Mouse (Mus musculus) granulocyte monocyte progenitor cell, adult 5-6 weeks (primary cell): ENCODE measurements around the gene Tbc1d19. TPM values are rescaled to one million over a fixed set of nuclear protein-coding genes. Genes with fewer than 3 reads are reported as not detected.
A peak's percentile ranks its signal among the peaks of the same experiment; 100 is the strongest.

Experiments
- ATAC-seq: replicated peaks from 2 replicates; pipeline ENCODE4 v1.8.0; 2016; ENCODE audit warnings: mild to moderate bottlenecking, moderate TSS enrichment, inconsistent platforms; ENCODE audit not compliant: poor library complexity, severe bottlenecking
- total RNA-seq, 2 experiments: library from RNA; stranded (forward) in 1 of 2; stranded (reverse) in 1 of 2; fragments of 200-712, 200-1000 nt in 1 of 2; fragments of >200 nt in 1 of 2; fragmentation: Nextera tagmentation in 1 of 2; gene quantifications; 2 replicates each; pipeline ENCODE4 v1.2.3; 2014 to 2017

Gene Tbc1d19
- total RNA-seq, 2 experiments from 2014 or later: 8.8 to 16.2 TPM

DNA sequence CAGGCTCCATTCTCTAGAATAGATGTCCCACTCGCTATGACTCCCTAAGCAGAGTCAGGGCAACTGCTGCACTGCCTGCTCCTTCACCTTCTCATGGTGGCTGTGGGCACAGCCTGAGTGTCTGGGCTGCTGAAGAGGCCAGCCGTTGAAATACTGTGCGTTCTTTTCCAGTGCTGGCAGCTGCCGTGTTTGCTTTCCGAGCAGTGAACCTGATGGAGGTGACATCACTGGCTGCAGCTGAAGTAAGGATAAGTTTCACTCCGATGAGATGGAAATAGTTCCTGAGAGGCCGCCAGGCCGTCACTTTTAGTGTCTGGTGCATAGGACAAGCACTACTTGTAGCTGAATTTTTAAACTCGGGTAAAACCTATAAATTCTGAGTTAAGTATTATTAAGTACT lies 92.0 kb downstream of the Tbc1d19 start:
- no peak for ATAC-seq

DNA sequence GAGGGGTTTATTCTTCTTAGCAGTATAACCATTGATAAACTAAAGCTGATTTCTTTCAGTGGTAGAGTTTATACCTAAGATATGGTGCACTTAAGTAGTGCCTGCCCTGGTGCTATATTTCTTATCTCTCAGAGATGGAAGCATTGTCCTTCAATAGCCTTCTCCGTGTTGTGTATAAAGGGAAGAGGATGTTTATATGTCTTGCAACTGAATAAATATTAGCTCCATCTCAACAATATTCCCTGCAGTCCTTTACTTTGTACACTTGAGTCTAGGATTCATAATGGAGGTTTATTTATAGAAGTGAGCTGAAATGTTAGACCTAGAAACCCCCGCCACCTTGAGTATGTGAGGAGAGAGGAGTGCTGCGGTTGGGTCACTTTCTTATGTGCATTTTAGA lies 93.4 kb downstream of the Tbc1d19 start:
- ATAC-seq: no peak

DNA sequence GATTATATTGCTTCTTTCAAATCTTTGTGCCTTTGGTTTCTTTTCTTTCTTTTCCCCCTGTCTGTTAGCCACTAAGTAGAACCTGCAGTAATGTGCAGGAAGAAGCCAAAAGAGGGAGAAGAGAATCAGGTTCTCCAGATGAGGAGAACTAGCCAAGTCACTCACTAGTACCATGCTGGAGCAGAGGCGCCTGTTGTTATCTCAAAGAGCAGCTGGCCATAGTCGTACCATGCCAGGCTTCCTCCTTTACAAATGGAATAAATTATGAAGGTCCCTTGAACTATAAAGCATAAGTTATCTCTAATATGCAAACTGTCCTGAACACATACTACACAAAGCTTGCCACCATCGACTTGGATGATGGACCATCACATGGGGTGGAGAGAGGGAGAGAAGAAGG lies 99.8 kb downstream of the Tbc1d19 start:
- no peak for ATAC-seq

DNA sequence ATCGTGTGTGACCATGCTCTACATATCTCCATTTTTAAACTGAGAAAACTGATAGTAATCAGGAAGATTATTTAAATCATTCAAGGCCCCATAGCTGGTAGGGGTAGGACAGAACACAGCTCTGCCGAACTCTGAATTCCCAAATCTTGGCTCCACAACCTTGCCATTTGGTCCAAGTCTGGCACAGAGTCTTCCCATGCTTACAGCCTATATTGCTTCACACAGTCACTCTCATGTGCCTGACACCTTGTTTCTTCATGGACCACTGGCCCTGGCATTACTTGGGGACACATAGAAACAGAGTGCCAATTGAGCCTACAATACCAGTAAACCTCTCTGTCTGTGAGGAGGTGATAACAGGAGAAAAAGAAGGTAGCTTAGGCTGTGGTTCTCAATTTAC lies 111.0 kb downstream of the Tbc1d19 start:
- ATAC-seq: no peak

DNA sequence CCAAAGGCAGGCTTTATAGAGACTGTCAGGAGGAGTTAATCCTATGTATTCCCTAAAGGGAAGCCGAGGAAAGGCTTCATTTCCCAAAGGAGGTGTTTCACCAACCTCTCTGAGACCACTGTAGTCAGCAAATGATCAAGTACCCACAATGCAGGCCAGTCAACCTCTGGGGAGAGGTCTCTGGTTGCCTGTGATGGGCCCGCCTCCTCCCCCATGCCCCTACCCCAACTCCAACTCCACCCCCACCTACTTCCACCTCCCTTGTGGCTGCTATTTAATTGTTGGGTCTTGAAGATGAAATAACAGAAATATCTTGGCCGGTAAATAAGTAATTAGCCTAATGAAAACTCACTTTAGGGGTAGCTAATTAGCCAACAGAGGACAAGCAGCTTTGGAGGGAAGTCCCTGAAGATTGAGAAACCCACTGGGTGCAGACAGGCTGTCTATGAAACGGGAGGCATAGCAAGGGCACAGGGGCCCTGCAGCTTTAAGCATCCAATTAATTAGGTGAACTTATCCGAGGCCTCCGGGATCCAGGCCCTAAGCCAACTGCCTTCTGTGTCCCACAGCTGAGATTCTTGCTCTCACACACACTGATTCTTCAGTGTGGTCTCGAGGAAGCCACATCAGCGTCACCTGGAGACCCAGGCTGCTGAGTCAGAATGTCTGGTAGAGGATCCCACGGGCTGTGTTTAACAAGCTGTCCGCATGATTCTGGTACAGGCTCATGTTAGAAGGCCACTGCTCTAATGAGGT lies 112.9 kb downstream of the Tbc1d19 start:
- ATAC-seq: 0 out of 2 replicates have a peak, but pooled peaks have one; percentile 9

DNA sequence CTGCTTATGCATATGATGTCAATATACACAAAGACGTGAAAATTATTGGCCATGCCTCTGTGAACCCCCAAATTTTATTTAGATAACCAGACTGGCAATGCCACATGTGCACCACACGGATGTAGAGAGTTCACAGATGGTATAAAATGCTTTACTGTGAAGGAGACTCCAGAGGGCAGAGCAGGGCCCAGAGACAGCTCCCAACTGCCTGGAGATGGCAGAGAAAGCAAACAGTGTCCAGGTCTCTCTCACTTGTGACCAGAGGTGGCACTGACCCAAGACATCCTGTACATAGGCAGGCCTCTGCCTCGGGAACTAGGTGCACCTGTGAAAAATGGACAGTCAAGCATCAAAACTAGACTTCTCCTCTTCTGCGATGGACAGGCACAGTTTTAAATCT lies 114.6 kb downstream of the Tbc1d19 start:
- ATAC-seq: no peak; the same call in 1 of the 2 replicates

DNA sequence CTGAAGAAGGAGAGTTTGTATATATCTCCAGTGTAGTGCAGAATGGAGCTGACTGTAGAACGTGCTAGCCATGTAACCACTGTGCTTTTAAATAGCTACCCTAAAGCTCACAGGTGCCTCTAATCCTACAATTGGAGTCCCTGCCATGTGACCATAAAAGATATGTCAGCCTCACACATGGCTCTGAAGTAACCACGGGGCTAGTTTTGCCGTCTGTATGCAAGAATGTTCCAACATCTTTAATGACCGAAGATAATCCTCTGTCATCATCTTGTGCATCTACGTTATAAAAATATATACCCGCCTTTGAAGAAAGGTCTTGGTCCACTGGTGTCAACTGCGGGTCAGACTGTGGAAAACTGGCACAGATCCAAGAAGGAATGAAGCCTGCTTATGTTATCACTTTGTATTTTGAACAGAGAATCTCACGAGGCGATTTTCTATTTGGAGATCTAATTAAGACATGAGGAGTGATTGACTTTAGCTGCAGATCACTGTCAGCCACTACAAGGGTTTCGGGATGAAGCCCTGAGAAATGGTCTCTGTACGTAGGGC lies 117.0 kb downstream of the Tbc1d19 start:
- ATAC-seq: no peak

DNA sequence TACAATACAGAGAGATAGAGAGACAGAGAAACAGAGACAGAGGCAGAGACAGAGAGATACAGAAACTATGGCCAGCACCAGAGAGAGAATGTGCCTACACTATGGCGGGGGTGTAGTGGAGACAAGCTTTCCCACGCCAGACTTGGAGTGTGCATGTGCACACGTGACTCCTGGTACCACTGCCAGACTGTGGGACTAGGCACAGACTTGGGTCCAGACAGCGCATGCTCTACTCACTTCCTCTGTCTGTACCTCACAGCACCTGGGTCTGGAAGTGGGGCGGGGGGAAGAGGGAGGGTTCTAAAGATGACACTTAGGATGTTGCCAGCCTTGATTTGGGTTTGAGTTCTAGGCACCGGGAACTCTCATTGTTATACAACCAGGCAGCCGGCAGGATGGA lies 118.5 kb downstream of the Tbc1d19 start:
- ATAC-seq: no peak; the same call in 1 of the 2 replicates

DNA sequence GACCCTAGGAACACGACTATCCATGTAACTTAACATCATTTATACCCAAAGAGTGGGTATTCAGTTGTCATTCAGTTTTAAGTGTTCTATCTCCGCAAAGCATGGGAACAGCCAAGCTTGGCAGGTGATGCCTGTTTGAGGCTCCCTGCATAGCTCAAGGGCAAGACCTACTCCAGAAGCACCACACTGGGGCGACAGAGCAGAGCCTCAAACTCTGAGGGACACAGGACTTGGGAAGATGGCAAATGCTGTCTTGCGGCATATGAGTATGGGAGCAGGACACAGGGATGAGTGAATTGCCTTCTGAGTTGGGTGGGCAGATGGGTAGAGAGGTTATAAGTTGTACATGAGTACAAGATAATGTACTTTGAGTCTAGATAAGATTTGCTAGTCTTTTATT lies 119.1 kb downstream of the Tbc1d19 start:
- ATAC-seq: no peak

DNA sequence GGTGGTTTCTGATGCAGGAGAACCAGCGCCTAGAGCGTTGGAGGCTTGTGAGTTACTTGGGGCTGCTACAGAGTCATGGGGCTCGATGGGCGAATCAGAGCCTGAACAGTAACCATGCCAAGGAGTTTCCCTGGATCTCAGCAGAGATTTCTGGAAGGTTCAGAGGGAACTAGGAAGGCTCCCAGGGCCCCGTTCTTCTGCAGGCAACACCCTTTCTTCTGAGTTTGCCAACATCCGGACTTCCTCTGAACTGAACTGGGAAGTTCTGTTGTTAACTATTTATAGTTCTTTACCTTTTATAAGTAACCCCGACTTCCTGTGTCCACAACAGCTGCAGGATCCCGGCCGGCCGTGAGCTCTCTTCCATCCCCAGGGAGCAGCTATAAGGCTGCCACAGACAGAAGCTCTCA lies 119.8 kb downstream of the Tbc1d19 start:
- ATAC-seq: peak; percentile 64

DNA sequence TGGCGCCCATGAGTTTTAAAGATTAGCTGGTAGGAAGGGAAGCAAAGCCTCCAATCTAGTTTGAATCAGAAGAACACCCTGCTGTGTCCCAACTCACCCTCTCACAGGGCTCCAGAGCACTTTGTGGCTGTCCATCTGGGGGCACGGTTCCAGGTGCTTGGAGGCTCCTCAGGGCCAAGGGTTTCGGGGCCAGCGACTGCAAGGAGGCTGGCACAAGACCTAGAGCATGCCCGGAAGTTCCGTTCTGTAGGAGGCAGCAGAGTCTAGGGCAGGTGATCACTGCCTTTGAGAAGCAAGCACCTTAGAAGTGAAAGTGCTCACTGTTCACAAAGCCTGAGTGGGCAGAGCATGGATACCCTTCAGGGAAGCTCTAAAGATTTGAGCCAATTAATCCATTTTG lies 120.4 kb downstream of the Tbc1d19 start:
- ATAC-seq: peak; percentile 16; the same call in 1 of the 2 replicates

DNA sequence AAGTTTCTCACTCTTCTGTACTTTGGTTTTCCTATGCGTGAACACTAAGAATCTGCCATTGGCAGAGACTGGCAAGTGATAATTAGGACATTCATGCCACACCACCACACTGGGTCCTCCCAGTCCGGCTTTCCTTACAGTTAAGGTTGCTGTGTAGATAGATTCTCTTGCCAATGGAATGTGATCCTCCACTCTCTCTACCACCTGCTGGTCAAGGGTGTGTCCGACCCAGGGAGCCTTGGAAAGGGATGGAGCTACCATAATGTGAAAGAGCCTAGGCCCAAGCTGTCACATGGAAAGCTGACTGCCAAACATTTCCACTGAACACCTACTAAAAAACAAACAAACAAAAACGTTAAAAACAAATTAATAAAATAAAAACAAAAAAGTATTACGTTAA lies 121.6 kb downstream of the Tbc1d19 start:
- ATAC-seq: no peak

DNA sequence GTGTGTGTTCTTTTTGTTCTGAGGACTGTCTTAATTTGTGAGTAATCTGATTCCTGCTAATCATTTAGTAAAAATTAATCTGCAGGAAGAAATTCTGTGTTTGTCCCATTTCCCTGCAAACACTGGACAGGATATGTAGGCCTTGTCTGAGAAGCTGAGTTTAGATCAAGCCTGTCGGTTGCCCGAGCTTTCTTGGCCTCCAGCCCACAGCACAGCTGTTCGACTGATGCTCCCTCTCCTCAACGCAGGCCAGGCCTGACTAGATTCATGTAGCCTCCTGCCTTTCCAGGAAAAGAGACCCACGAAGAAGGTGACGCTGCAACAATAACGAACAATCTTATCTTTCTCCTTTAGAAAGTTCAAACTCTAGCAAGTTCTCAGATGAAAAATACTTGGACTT lies 124.2 kb downstream of the Tbc1d19 start:
- ATAC-seq: no peak

DNA sequence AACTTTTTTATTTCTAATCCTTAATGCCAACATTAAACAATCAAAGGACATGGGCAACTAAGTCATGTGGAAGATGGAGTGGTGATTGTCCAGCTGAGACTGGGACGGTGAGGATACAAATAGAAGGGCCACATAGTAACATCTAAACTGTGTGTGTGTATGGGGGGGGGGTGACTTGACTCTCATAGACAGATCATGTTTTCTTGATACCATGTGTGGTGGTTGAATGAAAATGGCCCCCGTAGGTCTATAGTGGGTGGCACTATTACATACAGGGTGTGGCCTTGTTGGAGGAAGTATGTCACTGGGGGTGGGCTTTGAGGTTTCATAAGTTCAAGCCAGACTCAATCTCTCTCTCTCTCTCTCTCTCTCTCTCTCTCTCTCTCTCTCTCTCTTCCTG lies 124.6 kb downstream of the Tbc1d19 start:
- ATAC-seq: no peak

DNA sequence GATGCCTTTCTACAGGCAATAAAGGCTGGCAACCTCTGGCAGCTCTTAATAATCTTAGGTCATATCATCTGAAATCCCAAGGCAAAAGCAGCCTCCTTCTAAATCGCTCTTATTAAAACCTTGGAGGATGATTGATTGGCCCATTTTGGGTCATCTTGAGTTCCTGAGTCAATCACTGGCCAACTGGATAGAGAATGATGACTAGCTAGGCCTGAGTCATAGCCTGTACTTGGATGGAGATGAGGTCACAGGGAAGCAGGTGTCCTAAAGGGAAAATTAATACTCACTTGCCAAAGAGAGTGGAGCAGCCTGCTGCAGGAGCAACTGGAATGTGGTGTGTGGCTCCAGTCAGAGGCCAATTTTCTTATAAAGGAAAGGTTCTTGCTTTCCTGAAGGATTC lies 125.4 kb downstream of the Tbc1d19 start:
- no peak for ATAC-seq

DNA sequence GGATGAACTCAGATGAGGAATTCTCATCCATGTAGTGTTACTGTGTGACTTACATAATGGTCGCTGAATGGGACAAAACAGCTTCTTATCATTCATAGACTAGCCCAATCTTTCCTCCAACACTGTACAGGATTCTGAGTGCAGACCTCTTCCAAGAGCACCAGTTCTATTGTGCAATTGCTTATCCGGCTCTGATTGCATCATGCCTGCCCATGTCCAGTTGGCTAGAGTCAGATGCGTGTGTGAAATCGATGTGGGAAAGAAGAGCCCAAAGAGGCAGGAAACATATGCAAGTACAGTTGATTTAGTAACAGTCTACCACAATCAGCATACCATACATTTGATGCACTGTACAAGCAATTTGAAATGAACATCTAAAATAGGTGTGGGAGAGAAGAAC lies 127.8 kb downstream of the Tbc1d19 start:
- peak; percentile 96 for ATAC-seq

DNA sequence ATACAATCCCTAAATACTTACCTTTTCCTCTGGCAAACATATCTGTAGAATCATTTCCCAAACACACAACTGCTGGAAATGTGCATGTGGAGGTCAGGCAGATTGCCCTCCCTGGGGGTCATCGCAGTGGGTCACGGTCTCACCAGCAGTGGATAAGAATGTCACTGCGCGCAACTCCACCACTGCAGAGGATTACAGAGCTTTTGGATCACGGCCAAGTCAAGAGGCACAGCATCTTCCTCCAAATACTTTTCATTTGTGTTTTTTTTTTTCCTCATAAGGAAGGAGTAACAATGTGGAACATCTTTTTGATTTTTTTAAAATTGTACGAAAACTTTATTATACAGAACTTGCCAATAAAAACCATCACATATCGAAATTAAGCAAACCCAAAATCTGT lies 129.6 kb downstream of the Tbc1d19 start:
- ATAC-seq: no peak

DNA sequence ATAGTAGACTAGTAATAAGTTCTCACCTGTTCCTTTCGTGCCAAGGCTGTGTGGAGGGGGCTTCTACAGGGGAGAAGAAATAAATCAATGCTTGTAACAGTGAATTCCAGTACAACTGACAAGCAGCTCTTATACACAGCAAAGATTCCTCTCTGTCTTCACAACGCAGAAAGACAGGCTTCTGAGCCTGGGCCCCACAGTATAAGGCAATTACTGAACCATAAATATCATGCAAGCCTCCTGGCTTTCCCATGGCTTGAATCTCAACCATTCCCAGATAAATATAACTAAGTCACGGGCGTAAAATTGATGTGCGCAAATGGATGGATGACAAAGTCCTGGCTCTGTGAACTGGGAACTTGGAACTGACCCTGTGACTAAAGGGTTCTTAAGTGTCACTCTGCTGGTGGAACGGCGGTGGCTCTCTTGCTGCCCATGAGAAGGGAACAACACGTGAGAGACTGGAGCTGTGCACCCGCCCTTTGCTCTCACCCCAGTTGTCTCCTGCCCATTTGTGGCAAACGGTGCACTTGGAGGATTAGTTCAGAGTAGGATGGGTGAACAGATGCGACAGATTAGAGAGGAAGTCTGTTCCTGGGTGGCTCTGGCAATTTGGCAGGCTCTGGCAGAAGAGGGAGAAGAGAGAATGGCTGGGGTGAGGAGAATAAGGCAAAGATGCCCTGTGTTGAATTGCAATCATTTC lies 132.1 kb downstream of the Tbc1d19 start:
- no peak for ATAC-seq

DNA sequence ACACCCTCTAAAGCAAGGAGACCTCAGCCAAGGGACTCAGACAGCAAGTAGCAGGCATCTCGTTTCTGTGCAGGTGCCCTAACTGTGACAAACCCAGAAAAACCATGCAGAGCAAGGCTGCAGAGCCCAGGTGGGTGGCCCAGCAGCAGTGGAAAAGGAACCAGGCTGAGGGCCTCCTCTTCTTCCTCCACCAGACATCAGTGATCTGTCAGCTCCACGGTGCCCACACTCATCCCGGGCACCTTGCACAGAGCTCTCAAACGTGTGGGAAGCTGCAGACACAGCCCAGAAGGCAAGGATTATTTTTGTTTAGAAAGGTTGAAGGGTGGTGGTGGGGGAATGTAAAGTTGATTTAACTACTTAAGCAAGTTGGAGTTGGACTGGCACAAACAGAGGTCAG lies 132.9 kb downstream of the Tbc1d19 start:
- no peak for ATAC-seq

DNA sequence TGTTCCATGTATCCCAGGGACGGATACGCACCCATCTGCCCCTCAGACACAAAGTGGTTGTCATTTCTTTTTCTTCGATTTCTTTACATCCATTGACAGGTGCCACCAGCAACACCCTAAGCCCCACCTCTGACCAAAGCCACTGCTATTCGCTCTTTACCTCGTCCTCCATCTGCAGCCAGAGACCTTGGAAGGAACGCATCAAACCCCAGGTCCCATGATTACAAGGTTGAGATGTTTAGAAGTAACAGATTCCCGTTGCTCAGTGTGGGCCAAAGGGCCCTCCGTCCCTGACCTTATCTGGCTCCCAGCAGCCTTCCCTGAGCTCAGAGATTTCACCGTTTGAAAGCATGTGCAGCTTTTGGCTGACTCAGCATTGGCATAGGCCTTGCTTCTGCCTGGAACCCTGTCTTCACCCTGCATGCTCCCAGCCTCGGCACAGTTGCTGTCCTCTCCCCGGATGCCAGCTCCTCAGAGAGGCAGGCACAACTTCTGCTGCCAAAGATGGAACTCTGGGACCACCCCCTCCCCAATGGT lies 134.0 kb downstream of the Tbc1d19 start:
- no peak for ATAC-seq

DNA sequence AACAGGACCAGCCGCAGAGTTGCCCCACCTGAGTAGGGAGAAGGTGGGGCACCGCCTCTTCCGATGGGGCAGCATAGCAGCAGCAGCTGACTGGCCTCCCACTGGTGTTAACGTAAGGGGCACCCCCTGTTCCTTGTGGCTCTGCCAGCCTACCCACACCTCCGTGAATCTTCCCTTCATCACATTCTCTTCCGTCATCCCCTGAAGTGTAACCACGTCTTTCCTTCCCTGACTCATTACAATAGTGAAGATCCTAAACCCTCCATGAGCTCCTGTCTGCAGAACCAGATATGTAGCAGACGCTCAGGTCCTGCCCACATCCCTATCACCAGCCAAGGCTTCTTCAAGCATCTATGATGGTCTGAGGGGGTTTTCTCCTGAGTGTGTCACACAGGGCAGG lies 137.3 kb downstream of the Tbc1d19 start:
- no peak for ATAC-seq
